Mouse (Mus musculus) NIH3T3 (cell line): ENCODE measurements around the gene Rbm12.

ENCODE experiments used
- DNase-seq: peaks from one replicate; pipeline ENCODE4 v3.0.0-alpha.2; 2012; ENCODE audit warnings: low read depth

The Rbm12 gene

DNA sequence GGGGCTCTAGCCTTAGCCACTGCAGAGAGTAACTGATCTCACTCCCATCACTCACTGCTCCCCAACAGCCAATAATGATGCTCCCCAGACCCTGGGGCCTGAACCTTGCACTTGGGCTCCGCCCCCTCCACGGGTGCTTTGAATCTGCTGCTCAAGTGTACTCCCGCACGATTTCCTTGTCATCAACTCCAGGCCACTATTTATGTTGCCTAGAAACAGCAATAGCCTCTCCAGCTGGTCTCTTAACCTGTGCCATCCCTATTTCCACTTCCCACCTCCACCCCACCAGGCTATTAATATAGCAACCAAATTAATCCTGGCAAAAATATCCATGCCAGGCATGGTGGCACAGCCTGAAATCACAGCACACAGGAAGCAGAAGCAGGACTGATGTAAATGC, 32.1 kb downstream of the Rbm12 start:
- no peak for DNase-seq

DNA sequence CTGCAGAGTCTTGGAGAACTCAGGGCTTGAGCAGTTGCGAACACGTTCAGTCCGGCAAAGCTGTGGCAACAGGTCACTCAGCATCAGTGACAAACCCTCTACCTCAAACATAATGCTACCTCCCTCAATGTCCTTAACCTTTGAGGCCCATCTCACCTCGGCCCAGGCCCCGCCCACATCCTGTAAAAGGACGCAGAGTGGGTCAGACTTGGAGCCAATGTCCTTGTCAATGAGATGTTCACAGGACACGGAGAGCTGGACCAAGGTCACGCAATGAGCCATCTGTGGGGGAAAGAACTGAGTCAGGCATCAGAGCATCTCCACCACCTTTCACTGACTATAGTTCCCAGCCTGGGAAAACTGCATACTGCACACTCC, 32.6 kb downstream of the Rbm12 start:
- no peak for DNase-seq

DNA sequence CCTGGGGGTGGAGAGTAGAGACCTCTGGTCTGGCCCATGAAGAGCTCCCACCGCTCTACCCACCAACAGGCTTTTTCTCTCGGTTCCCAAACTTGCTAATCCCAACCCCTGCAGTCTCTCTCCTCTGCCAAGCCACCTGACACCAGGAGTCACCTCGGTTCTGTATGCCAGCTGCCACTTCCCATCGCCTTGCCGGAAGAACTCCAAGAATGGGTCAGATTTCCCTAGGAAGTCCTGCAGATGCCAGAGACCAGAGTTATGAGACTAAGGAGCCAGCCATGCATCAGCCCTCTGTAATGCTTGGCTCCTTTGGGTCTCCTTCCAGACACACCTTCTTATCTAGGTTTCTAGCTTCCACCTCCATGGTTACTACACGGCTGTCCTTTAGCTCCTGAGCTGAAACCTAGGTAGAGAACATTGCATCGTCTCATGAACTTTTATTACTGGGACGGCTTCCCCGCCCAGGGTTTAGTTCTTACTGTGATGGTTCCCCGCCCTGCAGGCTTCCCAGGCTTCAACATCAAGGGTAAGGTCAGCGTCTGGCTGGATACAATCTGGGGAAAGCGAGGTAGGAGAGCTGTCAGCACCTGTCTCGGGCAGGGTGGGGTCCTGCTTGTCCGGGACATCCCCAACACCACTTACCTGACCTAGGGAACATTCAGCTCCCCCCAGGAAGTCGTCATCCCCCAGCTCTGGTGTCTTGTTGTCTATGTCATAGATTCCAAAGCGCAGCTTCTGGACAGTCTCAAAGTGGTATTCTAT, 33.2 kb downstream of the Rbm12 start:
- DNase-seq, result no peak

GRCm38 (mm10) chr2:156077461-156077860, 34.3 kb downstream of the Rbm12 start:
- DNase-seq, result no peak

GRCm38 (mm10) chr2:156073725-156074124, 38.1 kb downstream of the Rbm12 start:
- no peak for DNase-seq

DNA sequence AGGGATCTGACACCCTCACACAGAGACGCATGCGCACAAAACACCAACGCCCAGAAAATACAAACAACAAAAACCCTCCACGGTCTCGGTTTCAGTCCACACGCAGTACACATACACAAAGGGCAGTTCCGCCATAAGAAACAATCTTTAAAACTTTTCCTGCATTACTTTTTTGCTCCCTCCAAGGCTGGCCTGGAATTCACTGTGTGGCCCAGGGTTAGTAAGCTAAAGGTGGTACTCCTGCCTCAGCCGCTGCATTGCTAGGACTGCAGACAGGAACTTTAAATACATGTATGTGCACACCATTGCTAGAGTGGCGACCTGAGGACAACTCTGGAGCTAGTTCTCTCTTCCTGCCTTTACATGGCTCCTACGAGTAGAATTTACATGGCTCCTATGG, 40.5 kb downstream of the Rbm12 start:
- DNase-seq, result no peak

- DNase-seq, result no peak
Observed at GRCm38 (mm10) chr2:156067916-156068315, 43.9 kb downstream of the Rbm12 start.

GRCm38 (mm10) chr2:156066126-156066525, 45.7 kb downstream of the Rbm12 start:
- no peak for DNase-seq

DNA sequence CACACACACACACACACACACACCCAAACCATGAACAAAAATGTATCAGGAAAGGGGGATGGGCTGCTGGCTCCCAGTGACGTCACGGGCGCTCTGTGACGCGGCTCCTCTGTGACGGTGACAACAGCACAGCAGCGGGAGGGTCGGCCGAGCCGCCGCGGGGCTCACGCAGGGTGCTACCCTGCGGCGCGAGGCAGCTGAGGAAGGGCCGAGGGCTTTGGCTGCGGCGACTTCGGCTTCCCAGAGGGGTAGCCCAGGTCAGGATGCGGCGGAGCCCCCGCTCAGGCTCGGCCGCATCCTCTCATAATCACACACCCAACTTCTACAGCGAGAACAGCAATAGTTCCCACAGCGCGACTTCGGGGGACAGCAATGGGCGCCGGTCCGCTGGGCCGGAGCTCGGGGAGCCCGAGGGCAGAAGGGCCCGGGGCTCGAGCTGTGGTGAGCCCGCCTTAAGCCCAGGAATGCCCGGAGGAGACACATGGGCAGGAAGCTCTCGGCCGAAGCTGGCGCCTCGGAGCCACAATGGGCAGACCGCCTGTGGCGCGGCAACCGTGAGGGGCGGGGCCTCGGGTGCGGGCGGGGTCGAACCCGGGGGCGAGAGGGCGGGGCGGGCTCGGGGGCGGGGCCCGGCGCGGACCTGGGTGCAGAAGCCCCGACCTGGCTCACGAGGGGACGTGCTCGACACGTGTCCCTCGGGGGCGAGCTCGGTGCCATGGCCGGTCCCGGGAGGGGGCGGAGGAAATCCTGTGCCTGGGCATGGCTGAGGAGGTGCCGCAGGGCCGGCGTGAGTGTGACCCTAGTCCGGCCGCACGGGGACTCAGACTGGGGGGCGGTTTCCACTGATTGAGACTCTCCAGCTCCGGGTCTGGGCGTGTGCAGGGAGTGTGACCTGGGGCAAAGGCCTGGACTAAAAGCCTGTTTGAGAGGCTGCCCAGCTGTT, 46.4 kb downstream of the Rbm12 start, which contains the start of gene Spag4:
Gene Spag4, plus strand, starts transcription at position 77 of the 943 bp plus-strand sequence.
- DNase-seq, result peak; percentile 82

DNA sequence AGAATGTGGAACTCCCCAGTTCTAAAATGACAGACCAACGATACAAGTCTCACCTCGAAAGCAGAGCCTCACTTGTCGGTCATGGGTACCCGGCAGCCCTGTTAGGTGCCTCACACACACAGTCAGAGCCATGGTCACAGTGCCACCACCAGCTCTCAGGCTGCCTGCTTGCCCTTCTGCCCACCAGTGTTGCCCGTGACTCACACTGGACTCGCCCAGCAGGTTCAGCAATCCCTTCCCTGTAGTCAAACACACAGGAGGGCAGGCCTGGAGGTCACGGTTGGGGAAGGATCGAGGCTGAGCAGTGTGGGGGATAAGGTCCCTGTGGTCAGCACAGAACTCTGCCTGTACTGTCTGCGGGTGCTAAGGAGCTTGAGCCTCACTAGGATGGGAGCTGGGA, 59.0 kb downstream of the Rbm12 start, which contains the start of gene Fer1l4:
Gene Fer1l4, minus strand, starts transcription at position 132 of the 400 bp plus-strand sequence.
- DNase-seq, result no peak

DNA sequence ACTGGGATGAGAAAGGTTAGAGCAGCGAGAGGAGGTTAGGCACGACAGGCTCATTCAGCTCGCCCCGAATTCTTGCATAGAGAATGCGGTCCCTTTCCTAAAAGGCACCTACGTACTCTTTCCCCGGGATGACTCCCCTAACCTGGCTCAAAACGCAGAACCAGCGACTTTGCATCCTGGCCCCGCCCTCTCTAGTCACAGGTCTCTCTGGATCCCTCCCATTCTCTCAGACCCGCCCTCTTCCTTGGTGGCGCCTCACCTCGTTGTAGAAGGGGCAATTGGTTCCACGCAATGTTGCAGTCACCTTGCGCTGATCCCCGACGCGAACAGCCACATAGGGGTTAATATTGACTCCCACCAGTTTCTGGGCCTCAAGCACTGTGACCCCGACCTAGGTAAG, 63.8 kb downstream of the Rbm12 start:
- DNase-seq, result no peak

GRCm38 (mm10) chr2:156042903-156043302, 68.9 kb downstream of the Rbm12 start:
- no peak for DNase-seq
